Mouse (Mus musculus): ENCODE measurements around the gene Cpa2. TPM values are rescaled to one million over a fixed set of nuclear protein-coding genes. Genes with fewer than 3 reads are reported as not detected.

The Cpa2 gene
- total RNA-seq, 2 experiments from 2014 or later: not detected

DNA sequence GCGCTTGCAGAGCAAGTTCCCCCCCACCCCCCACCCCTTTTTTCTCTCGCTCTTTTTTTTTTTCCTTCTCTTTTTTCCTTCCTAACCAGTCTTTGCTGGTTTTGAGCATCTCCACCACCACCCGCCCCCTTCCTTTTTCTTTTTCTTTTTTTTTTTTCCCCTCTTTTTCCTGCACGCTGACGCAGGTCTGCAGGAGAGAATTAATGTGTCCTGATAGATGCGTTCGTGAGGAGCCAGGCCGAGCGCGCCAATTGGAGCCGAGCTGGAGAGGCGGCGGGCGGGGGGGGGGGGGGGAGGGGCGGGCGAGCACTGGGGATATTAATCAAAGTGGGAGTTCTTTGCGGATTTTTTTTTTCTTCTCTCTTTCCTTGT lies 5.9 kb downstream of the Cpa2 start:
- ATAC-seq (replicated peaks; ENCODE audit: low FRiP score, poor library complexity, severe bottlenecking): no peak

DNA sequence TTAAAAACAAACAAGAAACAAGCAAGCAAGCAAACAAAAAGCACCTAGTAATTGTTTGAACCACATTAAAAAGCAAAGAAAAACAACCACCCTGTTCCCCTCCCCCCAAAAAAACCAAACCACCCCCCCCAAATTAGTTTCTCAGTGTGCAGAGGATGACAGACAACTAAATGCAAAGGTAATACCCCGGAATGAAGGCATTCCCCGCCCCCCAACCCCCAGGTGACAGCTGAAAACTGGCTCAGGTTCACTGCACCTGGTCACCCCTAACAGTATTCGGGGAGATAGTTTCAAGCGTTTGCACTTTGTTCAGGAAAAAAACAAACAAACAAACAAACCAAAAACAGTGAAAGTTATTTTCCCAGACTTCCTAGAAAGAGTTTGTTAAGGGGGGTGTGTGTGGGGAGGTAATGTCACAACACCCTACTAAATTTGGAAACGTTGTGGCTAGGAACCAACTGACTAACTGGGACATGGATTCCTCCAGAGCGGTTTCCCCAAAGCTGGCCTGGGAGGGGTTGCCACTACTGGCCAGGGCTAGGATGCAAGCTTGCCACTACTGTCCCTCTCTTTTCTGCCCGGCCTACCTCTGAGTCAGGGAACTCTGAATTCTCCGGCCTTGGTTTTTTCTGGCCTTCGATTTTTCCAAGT lies 6.4 kb downstream of the Cpa2 start:
- ATAC-seq (replicated peaks; ENCODE audit: low FRiP score, poor library complexity, severe bottlenecking): no peak

DNA sequence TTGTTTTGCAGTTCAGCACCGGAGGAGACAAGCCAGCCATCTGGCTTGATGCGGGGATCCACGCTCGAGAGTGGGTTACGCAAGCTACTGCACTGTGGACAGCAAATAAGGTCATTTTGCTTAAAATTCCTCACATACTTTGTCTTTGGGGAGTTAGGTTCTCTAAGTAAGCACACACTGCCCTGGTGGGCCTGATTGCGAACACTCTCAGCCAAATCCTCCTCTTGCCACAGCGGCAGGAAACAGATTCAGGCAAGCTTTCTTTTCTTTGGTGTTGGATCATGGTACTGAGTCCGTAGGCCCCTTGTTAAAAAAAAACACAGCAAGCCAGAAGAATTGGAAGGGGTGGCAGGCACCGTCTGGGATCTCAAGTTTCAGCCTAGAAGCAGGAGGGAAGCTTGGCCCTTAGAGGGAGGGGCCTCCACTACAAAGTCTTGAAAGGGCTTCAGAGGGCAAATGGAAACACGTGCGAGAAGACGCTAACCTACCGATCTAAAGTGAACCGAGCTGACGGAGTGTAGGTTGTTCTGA lies 7.9 kb downstream of the Cpa2 start:
- no peak for ATAC-seq (replicated peaks; ENCODE audit: low FRiP score, poor library complexity, severe bottlenecking)

DNA sequence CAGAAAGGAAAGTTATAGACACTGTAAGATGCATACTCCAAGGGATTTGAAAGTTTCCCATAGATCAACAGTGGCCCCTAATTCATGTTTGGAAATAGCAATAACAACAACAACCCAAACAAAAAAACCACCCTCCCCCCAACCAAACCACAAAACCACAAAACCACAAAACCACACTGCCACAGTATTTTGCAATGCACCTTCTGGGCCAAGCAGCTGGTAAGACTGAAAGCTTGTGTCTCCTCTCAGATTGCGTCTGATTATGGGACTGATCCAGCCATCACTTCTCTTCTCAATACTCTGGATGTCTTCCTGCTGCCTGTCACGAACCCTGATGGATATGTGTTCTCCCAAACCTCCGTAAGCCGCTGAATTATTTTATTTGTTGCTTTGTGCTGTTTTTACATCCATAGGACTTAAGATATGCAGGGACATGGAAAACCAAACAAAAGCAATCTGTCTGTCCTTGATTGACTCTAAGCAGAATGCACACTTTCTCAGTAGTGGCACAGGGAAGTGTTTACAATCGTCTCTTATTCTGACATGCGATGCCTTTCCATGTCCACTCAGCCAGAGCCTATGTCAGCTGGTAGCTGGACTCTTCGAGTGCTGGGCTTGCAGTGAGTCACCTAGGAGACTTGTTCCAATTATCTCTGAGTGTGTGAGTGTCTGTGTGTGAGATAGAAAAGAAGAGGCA lies 9.3 kb downstream of the Cpa2 start:
- no peak for ATAC-seq (replicated peaks; ENCODE audit: low FRiP score, poor library complexity, severe bottlenecking)

DNA sequence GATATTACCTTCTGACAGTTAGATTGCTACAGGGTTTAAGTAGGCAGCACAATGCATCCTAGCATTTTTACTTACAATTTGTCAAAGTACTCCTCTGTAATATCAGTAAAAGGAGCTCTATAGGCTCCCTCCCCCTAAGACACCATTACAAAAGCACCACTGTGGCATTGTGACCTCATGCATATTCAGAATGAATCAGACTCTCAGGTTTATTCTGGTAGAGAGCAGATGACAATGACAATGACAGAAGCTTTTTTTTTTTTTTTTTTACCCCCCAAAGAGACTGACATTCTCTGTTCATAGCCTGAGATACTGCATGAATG lies 9.8 kb downstream of the Cpa2 start:
- no peak for ATAC-seq (replicated peaks; ENCODE audit: low FRiP score, poor library complexity, severe bottlenecking)

DNA sequence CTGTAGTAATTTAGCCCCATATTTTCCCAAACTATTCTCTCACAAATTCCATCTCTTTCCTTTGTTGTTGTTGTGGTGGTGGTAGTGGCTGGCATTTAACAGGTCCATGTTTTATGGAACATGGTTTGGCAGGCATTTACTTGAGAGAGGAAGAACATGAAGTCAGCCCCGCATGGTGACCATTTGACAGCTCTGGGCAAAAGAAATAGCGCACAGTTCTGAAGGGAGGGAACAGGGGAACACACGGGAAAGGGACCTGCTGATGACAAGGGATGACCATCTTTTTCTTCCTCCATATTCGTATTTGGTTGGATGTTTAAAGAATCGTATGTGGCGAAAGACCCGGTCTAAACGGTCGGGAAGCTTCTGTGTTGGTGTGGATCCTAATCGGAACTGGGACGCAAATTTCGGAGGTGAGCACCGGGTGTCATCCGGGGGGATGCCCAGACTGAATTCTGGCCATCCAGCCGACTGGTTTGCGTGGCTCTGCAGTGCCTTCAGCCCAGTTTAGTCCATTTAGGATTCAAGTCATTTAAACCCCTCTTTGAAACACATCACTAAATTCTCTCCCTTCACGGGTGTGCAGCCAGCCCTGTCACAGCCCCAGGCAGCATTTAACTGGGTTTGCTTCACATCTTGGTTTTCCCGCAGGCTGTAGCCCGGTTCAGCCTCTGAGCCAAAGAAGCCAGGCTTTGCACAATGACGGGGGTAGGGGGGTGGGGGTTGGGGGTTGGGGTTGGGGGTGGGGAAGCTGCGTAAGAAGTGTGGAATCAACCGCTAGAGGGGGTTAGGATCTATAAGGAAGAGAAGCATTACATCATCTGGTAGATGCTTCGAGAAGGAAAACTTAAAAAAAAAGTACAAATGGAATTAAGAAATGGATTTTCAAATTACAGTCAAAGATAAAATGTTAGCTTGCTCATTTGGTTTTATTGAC lies 10.5 kb downstream of the Cpa2 start:
- no peak for ATAC-seq (replicated peaks; ENCODE audit: low FRiP score, poor library complexity, severe bottlenecking)

DNA sequence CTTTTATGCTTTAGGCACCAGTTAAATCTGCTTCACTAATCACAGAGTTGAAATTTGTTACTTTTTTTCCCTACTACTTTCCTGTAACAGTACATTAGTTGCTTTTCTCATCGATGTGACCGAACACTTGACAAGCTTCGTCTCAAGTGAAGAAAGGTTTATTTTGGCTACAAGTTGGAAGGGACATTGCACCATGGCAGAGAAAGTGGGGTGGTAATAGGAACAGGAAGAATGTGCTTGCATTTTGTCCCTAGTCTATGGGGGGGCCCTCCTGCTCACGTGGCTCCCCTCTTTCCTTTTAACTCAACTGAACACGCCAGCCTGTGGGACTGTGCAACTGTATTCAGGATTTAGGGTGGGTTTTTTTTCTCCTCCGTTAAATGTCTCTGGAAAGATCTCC lies 11.2 kb downstream of the Cpa2 start:
- no peak for ATAC-seq (replicated peaks; ENCODE audit: low FRiP score, poor library complexity, severe bottlenecking)

DNA sequence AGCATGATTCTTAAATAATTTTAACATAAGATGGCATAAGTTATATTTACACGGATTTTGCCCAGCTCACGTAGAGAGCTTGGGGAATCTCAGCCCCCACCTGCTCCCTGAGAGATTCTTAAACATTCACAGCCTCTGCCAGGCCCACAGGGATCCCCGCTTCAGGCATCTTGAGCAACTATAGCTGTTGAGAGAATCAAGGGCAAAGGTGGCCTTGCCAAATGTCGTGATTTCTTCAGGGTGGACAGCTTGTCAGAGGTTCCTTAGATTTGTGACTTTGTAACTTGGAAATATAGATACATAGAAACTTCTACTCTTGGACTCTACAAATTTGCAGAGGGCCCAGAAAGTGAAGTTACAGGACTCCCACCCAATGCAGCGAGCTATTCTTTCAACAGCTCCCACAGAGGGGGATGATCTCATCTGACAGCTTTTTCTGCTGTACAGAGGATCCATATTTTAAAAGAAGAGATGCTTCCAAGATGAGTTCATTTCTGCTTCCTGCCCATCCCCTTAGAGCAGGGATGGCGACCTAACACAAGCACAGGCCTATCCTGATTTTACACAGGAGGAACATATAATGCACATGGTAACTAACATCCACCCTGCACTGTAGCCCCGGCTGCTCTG lies 12.1 kb downstream of the Cpa2 start:
- no peak for ATAC-seq (replicated peaks; ENCODE audit: low FRiP score, poor library complexity, severe bottlenecking)

DNA sequence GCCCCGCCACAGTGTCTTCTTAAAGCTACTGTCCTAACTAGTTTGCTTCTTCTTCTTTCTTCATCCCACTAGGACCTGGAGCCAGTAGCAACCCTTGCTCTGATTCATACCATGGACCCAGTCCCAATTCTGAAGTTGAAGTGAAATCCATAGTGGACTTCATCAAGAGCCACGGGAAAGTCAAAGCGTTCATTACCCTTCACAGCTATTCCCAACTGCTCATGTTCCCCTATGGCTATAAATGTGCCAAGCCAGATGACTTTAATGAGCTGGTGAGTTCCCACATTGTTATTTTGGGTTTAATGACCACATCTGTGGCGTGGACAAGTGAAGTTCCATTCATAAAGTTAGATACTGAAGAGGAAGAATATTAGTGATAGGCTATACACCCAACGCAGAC lies 12.7 kb downstream of the Cpa2 start:
- ATAC-seq (replicated peaks; ENCODE audit: low FRiP score, poor library complexity, severe bottlenecking): no peak

DNA sequence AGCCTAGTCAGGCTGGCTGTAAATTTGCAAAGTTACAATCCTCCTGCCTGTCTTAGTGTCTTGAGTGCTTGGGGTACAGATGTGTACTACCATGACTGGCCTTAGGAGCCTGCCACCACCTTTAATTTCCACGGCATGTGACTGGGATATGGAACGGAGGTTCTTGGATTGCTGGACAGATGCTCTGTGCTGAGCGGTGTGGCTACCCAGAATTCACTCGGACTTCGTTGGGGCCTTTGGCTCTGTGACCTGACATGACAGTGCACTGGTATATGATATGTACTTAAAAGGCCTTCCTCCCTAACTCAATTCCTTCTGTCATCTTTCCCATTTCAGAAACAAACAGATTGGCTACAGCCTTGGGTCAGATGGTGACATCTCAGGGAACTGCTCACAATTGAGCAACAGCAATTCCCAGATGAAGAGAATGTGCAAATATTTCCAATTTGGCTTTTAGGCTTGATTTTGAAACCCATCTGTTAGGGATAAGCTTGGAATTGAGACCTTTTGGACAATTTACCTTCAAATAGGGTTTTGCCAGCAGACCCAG lies 13.3 kb downstream of the Cpa2 start:
- ATAC-seq (replicated peaks; ENCODE audit: low FRiP score, poor library complexity, severe bottlenecking): no peak

DNA sequence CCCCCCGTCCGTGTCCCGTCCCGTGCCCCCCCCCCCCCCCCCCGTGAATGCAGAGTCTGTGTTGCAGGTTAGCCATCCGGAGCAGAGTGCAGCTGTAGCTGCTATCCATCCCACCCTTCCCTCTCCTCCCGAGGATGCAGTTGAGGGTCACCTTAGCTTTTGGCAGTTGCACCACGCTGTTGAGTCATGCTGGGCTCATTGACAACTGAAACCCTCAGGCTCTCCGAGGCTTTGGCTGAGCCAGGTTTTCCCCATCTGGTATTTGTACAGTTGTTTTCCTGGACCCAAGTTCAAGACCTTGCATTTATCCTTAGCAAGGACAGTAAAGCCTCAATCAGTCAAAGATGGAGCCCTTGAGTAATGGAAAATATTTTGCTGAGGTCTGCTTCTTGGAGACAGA lies 14.7 kb downstream of the Cpa2 start:
- ATAC-seq (replicated peaks; ENCODE audit: low FRiP score, poor library complexity, severe bottlenecking): no peak

DNA sequence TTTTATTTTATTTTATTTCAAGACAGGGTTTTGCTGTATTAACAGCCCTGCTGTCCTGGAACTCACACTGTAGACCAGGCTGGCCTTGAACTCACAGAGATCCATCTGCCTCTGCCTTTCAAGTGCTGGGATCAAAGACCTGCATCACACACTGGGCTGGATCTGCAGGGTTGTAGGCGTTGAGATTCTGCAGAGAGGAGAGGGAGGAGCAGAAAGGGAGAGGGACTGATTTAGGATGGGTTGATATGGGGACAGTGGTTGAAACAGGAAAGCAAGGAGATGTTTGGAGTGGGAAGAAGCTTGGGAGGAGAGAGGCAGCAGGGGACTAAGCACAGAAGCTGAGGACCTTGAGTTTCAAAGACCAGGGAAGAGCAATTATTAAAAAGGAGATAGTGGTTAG lies 18.3 kb downstream of the Cpa2 start:
- ATAC-seq (replicated peaks; ENCODE audit: low FRiP score, poor library complexity, severe bottlenecking): no peak

DNA sequence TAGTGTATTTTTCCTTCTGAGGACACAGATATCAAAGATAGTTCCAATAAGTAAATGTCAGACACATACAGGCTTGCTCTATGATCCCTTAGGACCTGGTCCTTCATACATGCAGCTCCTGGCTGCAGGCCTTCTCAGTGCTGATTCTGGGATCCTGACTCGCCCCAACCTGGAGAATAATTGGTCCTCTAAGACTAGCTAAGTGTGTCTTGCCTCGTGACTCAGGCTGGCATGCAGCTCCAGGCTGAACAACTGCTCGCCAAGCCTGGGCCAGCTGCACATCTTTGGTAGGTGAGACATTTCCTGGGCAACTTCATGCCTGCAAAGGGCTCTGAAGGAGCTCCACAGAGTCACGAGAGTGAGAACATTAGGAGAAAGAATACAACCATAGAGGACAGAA lies 20.8 kb downstream of the Cpa2 start:
- no peak for ATAC-seq (replicated peaks; ENCODE audit: low FRiP score, poor library complexity, severe bottlenecking)

DNA sequence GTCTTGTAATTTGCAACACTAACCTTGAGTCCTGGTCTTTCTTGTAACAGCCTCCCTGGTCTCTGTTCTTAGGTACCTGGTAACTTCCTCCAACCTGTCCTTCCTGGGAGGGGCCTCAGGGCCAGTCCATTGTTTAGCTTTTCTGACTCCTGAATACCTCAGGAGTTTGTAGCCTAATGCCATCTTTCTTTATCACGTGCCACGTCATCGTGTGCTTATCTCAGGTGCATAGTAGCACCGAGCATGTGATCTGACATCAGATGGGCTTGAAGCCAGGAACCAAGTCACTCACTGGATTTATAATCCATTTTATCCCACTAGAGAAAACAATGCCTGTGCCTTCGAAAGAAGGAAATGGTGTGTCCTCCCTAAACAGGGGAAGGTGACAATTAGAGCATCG lies 22.2 kb downstream of the Cpa2 start:
- no peak for ATAC-seq (replicated peaks; ENCODE audit: low FRiP score, poor library complexity, severe bottlenecking)

DNA sequence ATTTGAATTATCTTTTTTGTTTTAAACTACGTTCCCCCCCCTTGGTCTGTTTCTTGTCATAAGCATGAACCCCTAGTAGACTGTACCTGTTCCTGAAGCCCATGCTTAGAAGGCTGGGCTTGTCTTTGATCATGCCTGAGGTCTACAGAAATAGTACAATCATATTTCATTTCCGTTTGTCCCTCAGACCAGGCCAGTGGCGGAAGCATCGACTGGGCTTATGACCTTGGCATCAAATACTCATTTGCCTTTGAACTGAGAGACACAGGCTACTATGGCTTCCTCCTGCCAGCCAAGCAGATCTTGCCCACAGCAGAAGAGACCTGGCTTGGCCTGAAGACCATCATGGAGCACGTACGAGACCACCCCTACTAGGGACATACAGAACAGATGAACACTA lies 22.7 kb downstream of the Cpa2 start:
- no peak for ATAC-seq (replicated peaks; ENCODE audit: low FRiP score, poor library complexity, severe bottlenecking)

DNA sequence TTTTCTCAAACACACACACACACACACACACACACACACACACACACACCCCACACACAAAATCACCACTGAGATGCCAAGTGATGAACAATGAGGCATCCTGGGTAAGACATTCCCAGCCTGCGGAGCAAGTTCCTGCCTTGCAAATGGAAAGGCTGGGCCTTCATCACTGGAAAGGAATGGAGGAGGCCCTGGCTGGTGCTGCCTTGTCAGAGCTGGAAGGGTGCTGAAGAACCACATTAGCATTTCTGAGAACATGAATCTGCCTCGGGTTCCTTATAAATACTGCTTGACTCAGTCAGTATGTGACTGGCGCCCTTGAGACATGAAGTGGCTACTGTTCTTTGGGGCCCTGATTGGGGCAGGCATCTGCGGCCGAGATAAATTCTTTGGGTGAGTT lies 26.7 kb downstream of the Cpa2 start, which contains the start of gene Cpa4:
Gene Cpa4 (plus strand): TSS at position 301 of the 400 bp plus-strand sequence.
- no peak for ATAC-seq (replicated peaks; ENCODE audit: low FRiP score, poor library complexity, severe bottlenecking)

DNA sequence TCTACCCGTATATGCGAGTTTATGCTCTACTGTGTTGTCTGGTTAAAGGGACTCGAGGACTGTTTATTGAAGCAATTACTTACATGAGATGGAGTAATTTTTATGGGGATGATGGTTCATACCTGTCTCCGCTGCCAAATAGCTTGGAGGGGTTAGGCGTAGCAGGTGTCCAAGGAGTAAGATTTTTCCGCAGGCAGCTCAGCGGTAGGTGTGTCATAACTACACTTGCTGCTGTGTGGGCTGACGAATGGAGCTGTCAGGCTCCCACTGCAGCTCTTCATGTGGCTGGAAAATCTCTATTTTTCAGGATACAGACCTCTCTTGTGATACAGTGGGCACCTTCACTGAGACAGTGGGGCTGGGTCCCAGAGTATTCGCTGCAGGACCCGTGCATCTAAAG lies 27.9 kb downstream of the Cpa2 start:
- no peak for ATAC-seq (replicated peaks; ENCODE audit: low FRiP score, poor library complexity, severe bottlenecking)

DNA sequence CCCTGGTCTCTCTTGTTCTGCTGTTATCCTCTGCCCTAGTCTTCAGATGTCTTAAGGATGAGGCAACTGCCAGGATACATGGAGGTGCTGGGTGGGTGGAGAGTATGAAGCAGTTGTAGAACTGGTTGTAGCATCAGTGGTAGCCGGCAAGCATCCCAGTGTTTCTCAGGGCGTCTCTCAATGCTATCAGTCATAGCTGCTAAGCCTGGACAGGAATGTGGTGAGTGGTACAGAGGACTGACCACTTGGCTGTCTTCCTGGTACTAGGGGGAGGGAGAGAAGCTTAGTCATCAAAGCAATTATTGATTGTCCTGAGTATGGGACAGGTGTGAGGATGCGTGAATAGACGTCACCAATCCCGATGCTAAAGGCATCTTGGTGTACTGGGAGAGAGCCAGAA lies 28.6 kb downstream of the Cpa2 start:
- no peak for ATAC-seq (replicated peaks; ENCODE audit: low FRiP score, poor library complexity, severe bottlenecking)

DNA sequence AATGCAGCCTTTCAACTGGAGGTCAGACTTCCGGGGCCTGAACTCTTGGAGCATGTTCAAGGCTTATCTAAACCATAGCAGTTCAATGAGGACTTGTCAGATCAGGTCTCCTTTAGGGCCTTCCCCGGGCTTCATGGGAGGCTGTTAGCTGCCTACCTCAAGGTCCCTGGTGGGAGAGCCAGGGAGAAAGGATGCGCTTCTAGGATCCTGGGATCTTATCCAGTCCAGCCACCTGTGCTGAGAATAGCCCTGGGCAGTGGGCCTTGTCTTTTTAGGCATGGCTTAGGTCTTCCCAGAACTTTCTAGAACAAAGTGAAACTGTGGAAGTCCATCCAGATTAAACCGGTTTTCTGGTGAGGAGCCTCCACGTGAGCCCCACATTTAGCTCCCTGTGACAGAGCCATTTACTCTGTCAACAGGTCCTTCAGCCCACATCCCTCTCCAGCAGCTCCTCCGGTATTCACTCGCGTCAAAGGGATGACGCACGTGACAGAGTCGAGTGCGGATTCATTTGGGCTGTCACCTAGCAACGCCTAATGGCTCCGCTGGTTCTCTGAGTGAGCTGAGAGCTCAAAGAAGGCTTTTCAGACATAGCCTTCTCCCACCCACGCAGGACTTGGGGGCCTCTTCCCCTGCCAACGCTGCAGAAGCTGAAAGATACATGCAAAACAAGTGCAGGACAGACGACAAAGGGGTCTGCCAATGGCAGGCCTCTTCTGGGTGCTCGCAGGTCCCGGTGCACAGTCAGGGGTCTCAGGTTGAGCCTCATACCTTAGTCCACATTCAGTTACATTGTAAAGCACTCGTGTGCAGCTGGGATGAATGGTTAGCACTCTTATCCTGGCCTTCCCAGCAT lies 31.3 kb downstream of the Cpa2 start:
- no peak for ATAC-seq (replicated peaks; ENCODE audit: low FRiP score, poor library complexity, severe bottlenecking)
